Mouse (Mus musculus): ENCODE results near the gene Mon2. TPM values are rescaled to one million over a fixed set of nuclear protein-coding genes. Genes with fewer than 3 reads are reported as not detected.
"Not testable (repeated sequence)": the region's sequence is repeated elsewhere in the genome, so short reads cannot be mapped to it uniquely, and the experiment has no call there.

Mon2 gene
- total RNA-seq, 2 experiments from 2014 or later, result 76.7 to 78.5 TPM

- DNase-seq (ENCODE audit: extremely low spot score in 1 of 2, low spot score in 2 of 2), result no peak
- intact Hi-C loops (cut with DNase I), result loop anchor here (10.0 kb wide), 1 partner anchor 271 kb away; no protein-coding TSS in a partner anchor
Observed at GRCm38 (mm10) chr10:123075751-123076242, 508 bp downstream of the Mon2 start.

- DNase-seq (ENCODE audit: extremely low spot score in 1 of 2, low spot score in 2 of 2), result no peak
- intact Hi-C loops (cut with DNase I), result loop anchor here (10.0 kb wide), 1 partner anchor 267 kb away; no protein-coding TSS in a partner anchor
Observed at GRCm38 (mm10) chr10:123071997-123072396, 4.3 kb downstream of the Mon2 start.

GRCm38 (mm10) chr10:123063021-123063420 lies 13.3 kb downstream of the Mon2 start:
- intact Hi-C loops (cut with DNase I), result no loop called here
- no peak for DNase-seq (ENCODE audit: extremely low spot score in 1 of 2, low spot score in 2 of 2)

GRCm38 (mm10) chr10:123060831-123061230 lies 15.5 kb downstream of the Mon2 start:
- intact Hi-C loops (cut with DNase I), result no loop called here
- no peak for DNase-seq (ENCODE audit: extremely low spot score in 1 of 2, low spot score in 2 of 2)

GRCm38 (mm10) chr10:123057082-123057481 lies 19.2 kb downstream of the Mon2 start:
- intact Hi-C loops (cut with DNase I), result no loop called here
- DNase-seq (ENCODE audit: extremely low spot score in 1 of 2, low spot score in 2 of 2), result no peak

- no peak for DNase-seq (ENCODE audit: extremely low spot score in 1 of 2, low spot score in 2 of 2)
- intact Hi-C loops (cut with DNase I), result no loop called here
Observed at GRCm38 (mm10) chr10:123056463-123056862, 19.8 kb downstream of the Mon2 start.

GRCm38 (mm10) chr10:123055205-123056000 lies 20.9 kb downstream of the Mon2 start:
- DNase-seq (ENCODE audit: extremely low spot score in 1 of 2, low spot score in 2 of 2), result no peak
- intact Hi-C loops (cut with DNase I), result no loop called here

- intact Hi-C loops (cut with DNase I), result no loop called here
- no peak for DNase-seq (ENCODE audit: extremely low spot score in 1 of 2, low spot score in 2 of 2)
Observed at GRCm38 (mm10) chr10:123053557-123053956, 22.7 kb downstream of the Mon2 start.

- intact Hi-C loops (cut with DNase I), result no loop called here
- peak in 1 of 2 experiments; percentile 54 for DNase-seq (ENCODE audit: extremely low spot score in 1 of 2, low spot score in 2 of 2)
Observed at GRCm38 (mm10) chr10:123052021-123052420, 24.3 kb downstream of the Mon2 start.

- no peak for DNase-seq (ENCODE audit: extremely low spot score in 1 of 2, low spot score in 2 of 2)
- intact Hi-C loops (cut with DNase I), result no loop called here
Observed at GRCm38 (mm10) chr10:123048730-123049129, 27.6 kb downstream of the Mon2 start.

- intact Hi-C loops (cut with DNase I), result loop anchor here (2.0 kb wide), 1 partner anchor 51 kb away; no protein-coding TSS in a partner anchor
- no peak for DNase-seq (ENCODE audit: extremely low spot score in 1 of 2, low spot score in 2 of 2)
Observed at GRCm38 (mm10) chr10:123039936-123040335, 36.4 kb downstream of the Mon2 start.

- intact Hi-C loops (cut with DNase I), result no loop called here
- DNase-seq (ENCODE audit: extremely low spot score in 1 of 2, low spot score in 2 of 2), result no peak
Observed at GRCm38 (mm10) chr10:123032078-123032646, 44.1 kb downstream of the Mon2 start.

- intact Hi-C loops (cut with DNase I), result no loop called here
- DNase-seq (ENCODE audit: extremely low spot score in 1 of 2, low spot score in 2 of 2), result no peak
Observed at GRCm38 (mm10) chr10:123031449-123031848, 44.9 kb downstream of the Mon2 start.

- intact Hi-C loops (cut with DNase I), result no loop called here
- no peak for DNase-seq (ENCODE audit: extremely low spot score in 1 of 2, low spot score in 2 of 2)
Observed at GRCm38 (mm10) chr10:123030589-123030988, 45.7 kb downstream of the Mon2 start.

GRCm38 (mm10) chr10:123028949-123029348 lies 47.4 kb downstream of the Mon2 start:
- intact Hi-C loops (cut with DNase I), result no loop called here
- no peak for DNase-seq (ENCODE audit: extremely low spot score in 1 of 2, low spot score in 2 of 2)

GRCm38 (mm10) chr10:123026736-123027135 lies 49.6 kb downstream of the Mon2 start:
- intact Hi-C loops (cut with DNase I); DNase-seq (ENCODE audit: extremely low spot score in 1 of 2, low spot score in 2 of 2): not testable (repeated sequence)

- intact Hi-C loops (cut with DNase I), result no loop called here
Observed at GRCm38 (mm10) chr10:123013435-123013834, 62.9 kb downstream of the Mon2 start.

GRCm38 (mm10) chr10:123011421-123011820 lies 64.9 kb downstream of the Mon2 start:
- intact Hi-C loops (cut with DNase I), result no loop called here
- DNase-seq (ENCODE audit: extremely low spot score in 1 of 2, low spot score in 2 of 2), result no peak

More at GRCm38 (mm10) chr10:123013435-123013834, 62.9 kb downstream of the Mon2 start:
- no peak for DNase-seq (ENCODE audit: extremely low spot score in 1 of 2, low spot score in 2 of 2)

- DNase-seq (ENCODE audit: extremely low spot score in 1 of 2, low spot score in 2 of 2), result no peak
- intact Hi-C loops (cut with DNase I), result loop anchor here (2.0 kb wide), 1 partner anchor 453 kb away; no protein-coding TSS in a partner anchor
Observed at GRCm38 (mm10) chr10:123005237-123006185, 70.8 kb downstream of the Mon2 start.

All from left cerebral cortex, postnatal 10 days (tissue).